Mouse (Mus musculus) heart, embryonic 16.5 days (tissue): ENCODE measurements around the gene Iqcf6. TPM values are rescaled to one million over a fixed set of nuclear protein-coding genes. Genes with fewer than 3 reads are reported as not detected.
"Not testable (repeated sequence)": the region's sequence is repeated elsewhere in the genome, so short reads cannot be mapped to it uniquely, and the experiment has no call there.

Source experiments
- ATAC-seq: fragments of 200-750 bp; cut with Nextera tagmentation; replicated peaks from 2 replicates; pipeline ENCODE4 v1.8.0; 2017; ENCODE audit warnings: moderate number of reproducible peaks; ENCODE audit not compliant: insufficient read depth, low FRiP score; ENCODE audit errors: extremely low read depth
- H3K27ac ChIP-seq: fragments of 300-500 bp; sonication (generic); 2 replicates; pipeline ENCODE4 v1.5.1; 2014; ENCODE audit warnings: mild to moderate bottlenecking, low read length, control low read depth, moderate library complexity
- H3K27me3 ChIP-seq: fragments of 300-500 bp; sonication (generic); 2 replicates; pipeline ENCODE4 v1.6.1; 2014; ENCODE audit warnings: low read length, mixed read lengths; ENCODE audit not compliant: control insufficient read depth, insufficient read depth
- H3K36me3 ChIP-seq: fragments of 300-500 bp; sonication (generic); 2 replicates; pipeline ENCODE4 v1.6.1; 2014; ENCODE audit not compliant: control insufficient read depth, insufficient read depth
- H3K4me1 ChIP-seq: fragments of 300-500 bp; sonication (generic); 2 replicates; pipeline ENCODE4 v1.6.1; 2014; ENCODE audit warnings: low read length, mixed read lengths; ENCODE audit not compliant: control insufficient read depth, insufficient read depth
- H3K4me2 ChIP-seq: fragments of 300-500 bp; sonication (generic); 2 replicates; pipeline ENCODE4 v1.6.1; 2014; ENCODE audit warnings: low read depth, mild to moderate bottlenecking, control low read depth, low read length
- H3K4me3 ChIP-seq: fragments of 300-500 bp; sonication (generic); 2 replicates; pipeline ENCODE4 v1.5.1; 2014; ENCODE audit warnings: mild to moderate bottlenecking, control low read depth, low read length
- H3K9ac ChIP-seq: fragments of 300-500 bp; sonication (generic); 2 replicates; pipeline ENCODE4 v1.6.1; 2014; ENCODE audit warnings: low read length, control low read depth
- H3K9me3 ChIP-seq: fragments of 300-500 bp; sonication (generic); replicated peaks from 2 replicates; pipeline ENCODE4 v1.6.1; 2016; ENCODE audit warnings: low read length; ENCODE audit not compliant: control insufficient read depth
- WGBS: fragments of 180-500 bp; shearing (Covaris S2); extraction: QIAGEN DNeasy Blood & Tissue Kit; methylation state at CpG from one replicate; pipeline ENCODE4 v1.1.7; 2014; 5-methylcytosine and 5-hydroxymethylcytosine counted together
- polyA plus RNA-seq: library from polyadenylated mRNA; unstranded; fragments of >200 nt; fragmentation: Nextera tagmentation; extraction: Ambion mirVana; gene quantifications from 2 replicates; pipeline ENCODE4 v1.2.1, GENCODE M21; 2015

Iqcf6 gene
- polyA plus RNA-seq, 1 experiment from 2014 or later = not detected

- Histone ChIP-seq H3K27ac (no peak overlapping the region), H3K36me3 (no peaks in the 10 kb centered on the region), H3K9me3 (no peaks in the 10 kb centered on the region), H3K4me1 (no peaks in the 10 kb centered on the region), H3K4me3 (no peak overlapping the region), H3K9ac (no peak overlapping the region), H3K27me3 (no peaks in the 10 kb centered on the region), H3K4me2 (no peak overlapping the region)
- WGBS = 63% methylated on average over 2 of the region's 2 CpGs
- no peak for ATAC-seq
Observed at GRCm38 (mm10) chr9:106613951-106614350, 12.4 kb upstream of the Iqcf6 start.

GRCm38 (mm10) chr9:106614616-106615015 is 11.8 kb upstream of the Iqcf6 start:
- H3K4me3 ChIP-seq = no peak overlapping the region
- H3K4me1 ChIP-seq = no peaks in the 10 kb centered on the region
- no peaks in the 10 kb centered on the region for H3K36me3 ChIP-seq
- no peaks in the 10 kb centered on the region; the same call in 1 of the 2 replicates for H3K9me3 ChIP-seq
- H3K27ac ChIP-seq = no peak overlapping the region
- no peak overlapping the region for H3K9ac ChIP-seq
- no peaks in the 10 kb centered on the region for H3K27me3 ChIP-seq
- H3K4me2 ChIP-seq = no peak overlapping the region
- no peak for ATAC-seq
- WGBS = 34% methylated on average over 3 of the region's 3 CpGs

DNA sequence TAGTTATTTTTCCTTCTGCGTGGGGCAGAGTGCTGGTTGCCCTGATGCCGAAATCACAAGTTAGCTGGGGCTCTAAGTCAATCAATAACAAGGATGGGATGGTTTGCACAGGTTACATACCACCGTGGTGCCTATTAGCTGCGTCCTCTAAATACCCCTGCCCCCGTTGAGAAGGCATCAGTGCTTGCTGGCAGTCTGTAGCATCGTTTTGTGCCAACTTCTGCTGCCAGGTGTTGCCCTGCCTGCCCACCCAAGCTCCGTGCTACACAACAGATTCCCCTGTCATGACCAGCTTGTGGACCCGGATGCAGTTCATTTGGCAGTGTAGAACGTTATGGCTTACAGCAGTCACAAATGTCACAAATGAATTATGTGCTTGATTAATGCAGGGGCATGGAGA is 10.1 kb upstream of the Iqcf6 start:
- H3K27me3 ChIP-seq = no peaks in the 10 kb centered on the region
- no peaks in the 10 kb centered on the region for H3K4me1 ChIP-seq
- H3K9ac ChIP-seq = no peak overlapping the region
- no peak overlapping the region for H3K27ac ChIP-seq
- H3K4me2 ChIP-seq = no peak overlapping the region
- H3K36me3 ChIP-seq = no peaks in the 10 kb centered on the region
- no peaks in the 10 kb centered on the region; the same call in 1 of the 2 replicates for H3K9me3 ChIP-seq
- 72% methylated on average over 9 of the region's 9 CpGs for WGBS
- no peak overlapping the region for H3K4me3 ChIP-seq
- ATAC-seq = no peak

DNA sequence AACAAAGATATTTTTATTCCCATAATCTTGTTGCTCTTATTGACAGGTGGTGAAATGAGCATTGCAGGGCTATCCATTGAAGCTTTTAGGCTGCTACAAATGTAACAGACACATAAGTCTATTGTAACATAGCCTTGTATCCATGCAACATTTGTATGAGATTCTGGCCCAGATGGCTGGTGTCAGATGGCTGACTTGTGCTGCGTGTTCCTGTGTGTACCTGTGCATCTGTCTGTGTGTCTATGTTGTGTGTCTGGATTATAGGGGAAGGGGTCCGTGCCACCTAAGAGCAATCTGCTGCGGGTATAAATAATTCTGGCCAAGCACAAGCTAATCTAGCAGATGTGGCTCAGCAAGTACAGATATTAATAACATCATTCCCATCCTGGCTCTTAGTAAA is 8.9 kb upstream of the Iqcf6 start:
- Histone ChIP-seq H3K9ac (no peak overlapping the region), H3K27me3 (no peaks in the 10 kb centered on the region), H3K9me3 (no peaks in the 10 kb centered on the region; the same call in 1 of the 2 replicates), H3K4me1 (no peaks in the 10 kb centered on the region), H3K36me3 (no peaks in the 10 kb centered on the region), H3K4me2 (no peak overlapping the region), H3K4me3 (no peak overlapping the region), H3K27ac (no peak overlapping the region)
- ATAC-seq = no peak
- 81% methylated on average over 3 of the region's 3 CpGs for WGBS

DNA sequence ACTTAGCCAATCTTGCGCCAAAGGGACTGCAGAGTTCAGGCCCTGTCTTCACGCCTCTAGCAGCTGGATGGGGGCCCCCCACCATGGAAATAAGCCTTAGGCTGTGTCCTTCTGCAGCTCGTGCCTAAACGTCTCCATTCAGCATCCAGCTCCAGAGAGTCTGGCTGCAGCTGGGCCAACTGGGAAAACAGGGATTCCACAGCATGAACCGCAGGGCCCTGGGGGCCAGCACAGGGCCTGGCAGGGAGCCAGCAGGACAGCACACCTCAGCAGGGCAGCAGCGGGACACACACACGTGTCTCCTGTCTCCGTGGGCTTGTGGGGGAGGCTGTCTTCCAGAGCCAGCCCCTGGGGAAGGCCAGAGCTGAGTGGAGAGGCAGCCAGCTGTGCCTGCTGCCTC is 1.4 kb downstream of the Iqcf6 start:
- H3K9ac ChIP-seq, H3K4me3 ChIP-seq, H3K4me1 ChIP-seq, H3K36me3 ChIP-seq, H3K4me2 ChIP-seq, H3K27me3 ChIP-seq, H3K9me3 ChIP-seq, H3K27ac ChIP-seq, ATAC-seq: not testable (repeated sequence)
- 20% methylated on average over 8 of the region's 8 CpGs for WGBS

DNA sequence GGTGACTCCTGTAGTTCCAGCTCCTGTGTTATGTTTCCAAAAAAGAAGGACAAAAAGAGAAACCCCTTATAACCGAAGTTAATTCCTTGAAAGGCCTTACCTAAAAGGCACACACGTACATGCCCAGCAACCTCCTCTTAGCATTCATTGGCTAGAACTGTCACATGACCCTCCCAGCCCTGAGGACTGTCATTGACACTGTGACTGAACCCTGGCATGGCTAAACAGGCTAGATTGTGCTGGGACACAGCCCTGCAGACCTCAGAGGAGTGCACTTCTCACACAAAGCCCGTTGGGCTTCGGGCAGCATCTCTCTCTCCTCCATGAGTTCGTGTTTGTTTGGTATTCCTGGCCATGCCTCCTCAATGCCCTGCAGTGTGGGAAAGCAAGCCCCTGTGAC is 5.8 kb downstream of the Iqcf6 start:
- Histone ChIP-seq H3K27ac (no peak overlapping the region), H3K9me3 (no peaks in the 10 kb centered on the region), H3K36me3 (no peaks in the 10 kb centered on the region), H3K4me2 (no peak overlapping the region), H3K27me3 (no peaks in the 10 kb centered on the region), H3K4me3 (no peak overlapping the region), H3K4me1 (no peaks in the 10 kb centered on the region), H3K9ac (no peak overlapping the region)
- WGBS = 60% methylated on average over 5 of the region's 5 CpGs
- no peak for ATAC-seq

DNA sequence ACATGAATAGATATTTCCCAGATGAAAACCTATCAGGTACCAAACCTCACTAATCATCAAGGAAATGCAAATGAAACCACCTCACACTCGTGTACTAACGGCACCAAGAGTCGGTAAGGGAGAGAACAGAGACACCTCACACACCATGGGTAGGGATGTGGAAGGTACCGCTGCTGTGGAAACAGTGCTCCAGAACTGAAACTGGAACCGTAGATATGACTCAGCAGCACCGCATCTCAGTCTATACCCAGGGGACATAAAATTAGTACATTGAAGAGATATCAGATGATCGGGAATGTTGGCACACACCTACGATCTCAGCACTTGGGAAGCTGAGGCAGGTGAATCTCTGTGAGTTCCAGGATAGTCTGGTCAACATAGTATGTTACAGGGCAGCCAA is 11.8 kb downstream of the Iqcf6 start:
- Histone ChIP-seq H3K4me1 (no peaks in the 10 kb centered on the region), H3K27me3 (no peaks in the 10 kb centered on the region), H3K4me2 (no peak overlapping the region), H3K4me3 (no peak overlapping the region), H3K9me3 (no peaks in the 10 kb centered on the region), H3K27ac (no peak overlapping the region), H3K36me3 (no peaks in the 10 kb centered on the region), H3K9ac (no peak overlapping the region)
- WGBS = 88% methylated on average over 8 of the region's 8 CpGs
- ATAC-seq = no peak

DNA sequence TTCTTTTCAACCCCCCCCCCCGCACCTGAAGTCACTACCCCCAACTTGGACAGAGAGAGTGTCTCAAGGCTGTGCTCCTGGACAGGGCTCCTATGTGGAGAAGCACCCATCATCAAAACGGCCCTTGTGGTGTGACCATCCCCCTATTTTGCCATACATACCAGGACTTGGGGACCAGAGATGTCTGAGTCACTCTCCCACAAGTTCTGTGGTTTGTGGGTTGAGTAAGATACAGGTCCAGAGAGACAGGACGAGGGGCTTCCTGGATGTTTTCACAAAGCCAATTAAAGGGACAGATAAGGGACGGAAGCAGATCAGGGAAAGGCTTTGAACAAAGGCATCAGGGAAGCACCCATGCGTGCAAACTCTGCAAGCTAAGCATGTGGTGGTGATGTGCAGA is 15.0 kb downstream of the Iqcf6 start:
- no peak overlapping the region for H3K27ac ChIP-seq
- no peaks in the 10 kb centered on the region for H3K36me3 ChIP-seq
- no peaks in the 10 kb centered on the region for H3K4me1 ChIP-seq
- no peak overlapping the region for H3K9ac ChIP-seq
- ATAC-seq = no peak
- H3K9me3 ChIP-seq = no peaks in the 10 kb centered on the region
- no peak overlapping the region for H3K4me2 ChIP-seq
- no peak overlapping the region for H3K4me3 ChIP-seq
- no peaks in the 10 kb centered on the region for H3K27me3 ChIP-seq
- WGBS = 38% methylated on average over 5 of the region's 5 CpGs

DNA sequence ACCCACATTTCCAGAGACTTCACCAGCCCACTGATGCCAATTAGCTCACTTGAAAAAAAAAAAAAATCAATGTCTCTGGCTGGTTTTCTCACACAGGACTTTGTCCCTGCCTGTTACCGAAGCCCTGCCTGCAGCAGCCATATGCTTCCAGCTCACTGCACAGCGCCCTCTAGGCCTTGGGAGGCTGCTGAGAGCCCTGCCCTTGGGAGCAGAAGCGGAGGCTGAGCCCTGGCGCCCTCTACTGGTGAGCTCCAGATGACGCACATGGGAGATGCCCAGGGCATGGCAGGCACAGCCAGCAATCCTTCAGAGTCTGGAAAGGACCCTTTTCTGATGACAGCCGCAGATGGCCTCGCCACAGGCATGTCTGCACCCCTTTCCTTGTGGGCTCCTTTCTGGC is 16.7 kb downstream of the Iqcf6 start:
- Histone ChIP-seq H3K4me2 (no peak overlapping the region), H3K27ac (no peak overlapping the region), H3K4me1 (no peaks in the 10 kb centered on the region), H3K9me3 (no peaks in the 10 kb centered on the region), H3K9ac (no peak overlapping the region), H3K4me3 (no peak overlapping the region), H3K36me3 (no peaks in the 10 kb centered on the region), H3K27me3 (peaks cover 6% of the 10 kb centered on the region; the same call in 1 of the 2 replicates)
- 31% methylated on average over 7 of the region's 7 CpGs for WGBS
- no peak for ATAC-seq

GRCm38 (mm10) chr9:106643787-106644186 is 17.4 kb downstream of the Iqcf6 start:
- H3K9me3 ChIP-seq = no peaks in the 10 kb centered on the region
- peaks cover 6% of the 10 kb centered on the region; the same call in 1 of the 2 replicates for H3K27me3 ChIP-seq
- WGBS = 68% methylated on average over 6 of the region's 6 CpGs
- ATAC-seq = no peak
- H3K27ac ChIP-seq = no peak overlapping the region
- H3K4me2 ChIP-seq = no peak overlapping the region
- H3K9ac ChIP-seq = no peak overlapping the region
- H3K36me3 ChIP-seq = no peaks in the 10 kb centered on the region
- H3K4me3 ChIP-seq = no peak overlapping the region
- H3K4me1 ChIP-seq = no peaks in the 10 kb centered on the region
